Mouse (Mus musculus) R1 (cell line): ENCODE data around the gene Mipep.
A peak's percentile ranks its signal among the peaks of the same experiment; 100 is the strongest.

Source experiments
- DNase-seq: peaks from one replicate; pipeline ENCODE4 v3.0.0-alpha.2; 2018; ENCODE audit warnings: low read depth, low spot score

Gene Mipep

DNA sequence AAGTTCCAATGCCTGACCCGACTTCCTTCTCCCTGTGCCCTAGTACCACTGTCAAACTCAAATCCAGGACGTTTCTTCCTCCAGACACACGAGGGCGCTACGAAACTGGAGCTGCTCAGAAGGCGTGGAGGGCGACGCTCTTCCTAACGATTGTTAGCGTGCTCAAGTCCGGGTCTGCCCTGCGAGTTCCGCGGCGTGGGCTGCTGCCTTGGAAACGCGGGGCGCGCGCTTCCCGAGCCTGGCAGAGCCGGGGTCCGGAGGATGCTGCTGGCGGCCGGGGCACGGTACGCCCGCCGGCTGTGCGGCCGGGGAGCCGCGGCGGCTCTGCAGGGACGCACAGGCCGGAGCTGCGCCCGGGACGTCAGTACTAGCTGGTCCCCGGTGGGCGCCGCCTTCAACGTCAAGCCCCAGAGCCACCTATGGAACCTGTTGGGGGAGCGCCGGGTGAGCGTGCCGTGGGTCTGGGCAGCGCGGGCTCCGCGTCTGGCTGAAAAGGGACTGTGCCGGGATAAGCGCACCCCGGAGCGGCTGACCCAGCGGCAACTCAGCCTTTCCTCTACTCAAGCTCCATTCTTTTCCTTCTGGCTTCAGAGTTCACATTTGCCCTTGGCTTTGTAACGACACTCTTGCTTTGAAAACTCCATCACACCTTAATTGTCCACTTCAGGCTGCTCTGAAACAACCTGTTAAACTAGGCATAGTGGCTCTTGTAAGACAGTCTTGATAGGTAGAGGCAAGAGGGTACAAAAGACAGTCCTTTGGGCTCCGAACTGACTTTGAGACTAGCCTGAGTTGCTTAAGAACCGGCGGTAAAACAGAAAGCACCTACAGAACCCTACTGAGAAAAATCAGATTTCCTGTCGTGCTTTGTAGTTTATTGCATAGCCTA lies at the start of gene Mipep:
TSS of gene Mipep (plus strand) at position 147 of the 889 bp plus-strand sequence.
- peak; percentile 96 for DNase-seq

DNA sequence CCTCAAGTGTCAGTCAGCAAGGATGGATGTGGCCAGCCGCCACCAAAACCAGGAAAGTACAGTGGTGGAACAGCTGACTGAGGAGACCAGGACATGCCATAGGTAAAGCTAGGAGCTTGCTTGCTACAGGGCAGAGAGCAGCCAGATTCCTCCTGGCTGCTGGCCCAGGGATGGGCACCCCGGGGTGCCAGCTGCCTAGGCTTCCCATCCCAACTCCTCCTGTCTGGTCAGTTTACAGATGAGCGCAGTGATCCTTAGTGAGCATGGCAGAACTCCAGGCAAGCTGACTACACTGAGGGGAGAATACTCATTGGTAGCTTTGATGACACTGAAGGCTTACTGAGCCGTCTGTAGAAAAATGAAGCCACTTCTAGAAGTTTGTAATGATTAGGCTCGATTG lies 49.2 kb upstream of the Mipep start:
- no peak for DNase-seq

- no peak for DNase-seq
Observed at GRCm38 (mm10) chr14:60735848-60736547, 48.4 kb upstream of the Mipep start.

DNA sequence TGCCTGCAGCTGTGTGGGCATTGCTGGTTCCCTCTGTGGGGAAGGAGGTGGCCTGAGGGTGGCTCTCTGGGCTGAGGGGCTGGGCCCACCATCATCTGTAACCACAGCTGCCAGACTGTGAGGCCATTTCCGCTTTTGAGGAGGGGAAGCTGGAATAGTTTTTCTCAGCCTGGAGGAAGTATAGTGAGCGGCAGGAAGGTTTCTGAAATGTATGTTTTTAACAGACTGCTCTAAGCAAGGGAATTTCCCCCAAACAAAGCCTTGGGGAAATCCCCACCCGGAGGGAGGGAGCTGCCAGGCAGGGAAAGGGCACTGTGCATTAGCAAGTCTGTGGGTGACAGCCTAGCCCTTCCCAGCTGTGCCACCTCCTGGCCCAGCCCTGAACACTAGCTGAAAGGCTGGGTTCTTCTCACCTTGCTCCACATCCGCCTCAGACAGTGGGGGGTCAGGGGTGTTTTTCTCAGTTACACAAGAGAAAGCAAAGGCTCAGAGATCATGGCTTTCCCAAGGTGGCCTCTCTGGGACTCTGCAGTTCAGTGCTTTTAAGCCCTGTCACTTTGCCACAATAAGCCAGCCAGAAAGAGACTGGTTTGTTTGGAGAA lies 47.7 kb upstream of the Mipep start:
- peak; percentile 93 for DNase-seq

GRCm38 (mm10) chr14:60737202-60737611 lies 47.2 kb upstream of the Mipep start:
- DNase-seq: no peak

GRCm38 (mm10) chr14:60738434-60738938 lies 45.9 kb upstream of the Mipep start:
- DNase-seq: no peak

DNA sequence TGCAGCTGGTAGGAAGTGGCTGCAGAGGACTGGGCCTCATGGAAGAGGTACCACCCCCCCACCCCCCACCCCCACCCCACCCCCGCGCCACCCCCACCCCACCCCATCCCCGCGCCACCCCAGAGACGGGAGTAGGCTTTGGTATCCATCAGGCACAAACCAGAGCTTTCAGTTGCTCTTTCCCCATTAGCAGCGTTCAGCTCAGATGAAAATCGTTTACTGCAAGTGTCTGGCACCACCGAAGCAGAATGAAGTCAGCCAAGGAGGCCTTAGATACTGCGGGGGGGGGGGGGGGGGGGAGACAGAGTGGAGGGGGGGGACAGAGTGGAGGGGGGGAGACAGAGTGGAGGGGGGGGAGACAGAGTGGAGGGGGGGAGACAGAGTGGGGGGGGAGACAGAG lies 45.2 kb upstream of the Mipep start:
- no peak for DNase-seq

DNA sequence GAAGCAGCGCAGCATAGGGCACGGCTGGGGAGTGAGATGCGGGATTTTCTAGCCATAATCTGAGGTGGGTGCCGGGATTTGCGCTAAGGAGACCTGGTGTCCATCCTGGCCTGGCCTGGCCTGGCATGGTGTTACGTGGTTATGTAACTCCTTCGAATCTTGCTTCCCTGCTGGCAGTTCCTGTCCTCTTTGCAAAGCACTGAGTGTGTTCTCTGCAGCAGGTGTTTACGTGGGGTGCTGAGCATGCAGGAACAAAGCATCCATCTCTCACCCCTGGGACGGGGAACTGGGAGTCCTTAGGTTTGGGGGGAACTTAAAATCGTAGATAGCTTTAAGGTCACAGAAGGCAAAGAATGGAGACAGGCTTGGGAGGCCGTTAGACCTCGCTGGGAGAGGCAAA lies 44.8 kb upstream of the Mipep start:
- no peak for DNase-seq

DNA sequence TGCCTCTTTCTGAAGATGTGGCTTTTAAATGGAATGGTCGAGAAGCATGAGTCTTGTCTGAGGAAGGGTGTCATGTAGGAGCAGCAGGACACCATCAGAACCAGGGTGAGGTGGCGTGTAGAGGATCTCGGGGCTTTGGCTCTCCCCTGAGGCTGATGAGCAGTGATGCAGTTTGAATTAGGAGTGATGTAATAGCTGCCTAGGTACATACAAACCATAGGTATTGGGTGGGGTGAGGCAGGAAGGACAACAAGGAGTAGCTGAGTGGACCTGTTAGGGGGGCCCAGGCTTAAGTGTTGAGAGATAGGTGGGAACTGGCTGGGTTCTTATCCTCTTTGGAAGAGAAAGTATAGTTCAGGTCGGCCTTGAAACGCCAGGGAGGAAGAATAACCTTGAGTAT lies 43.9 kb upstream of the Mipep start:
- no peak for DNase-seq

GRCm38 (mm10) chr14:60741033-60741432 lies 43.3 kb upstream of the Mipep start:
- no peak for DNase-seq

DNA sequence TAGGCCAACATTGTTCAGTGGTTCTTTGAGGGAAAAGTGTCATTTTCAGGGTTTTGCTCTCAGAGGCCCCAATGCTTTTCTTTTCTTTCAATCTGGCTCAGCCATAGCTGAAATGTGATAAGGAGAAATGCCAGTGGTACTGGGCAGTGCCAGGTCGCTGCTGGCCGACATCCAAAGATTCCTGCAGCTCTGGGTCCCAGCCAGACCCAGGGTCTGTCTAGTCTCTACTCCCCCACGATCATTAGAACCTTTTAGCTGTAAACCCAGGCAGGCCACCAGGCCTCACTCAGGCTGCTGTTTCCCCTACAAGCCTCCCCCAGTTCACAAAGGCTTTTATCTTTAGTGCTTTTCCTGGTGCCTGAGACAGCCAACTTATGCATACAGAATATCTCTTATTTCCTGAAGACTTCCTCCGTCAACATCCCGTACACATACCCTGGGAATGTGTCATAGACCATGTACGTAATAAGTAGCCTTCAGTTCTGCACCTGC lies 42.8 kb upstream of the Mipep start:
- no peak for DNase-seq

DNA sequence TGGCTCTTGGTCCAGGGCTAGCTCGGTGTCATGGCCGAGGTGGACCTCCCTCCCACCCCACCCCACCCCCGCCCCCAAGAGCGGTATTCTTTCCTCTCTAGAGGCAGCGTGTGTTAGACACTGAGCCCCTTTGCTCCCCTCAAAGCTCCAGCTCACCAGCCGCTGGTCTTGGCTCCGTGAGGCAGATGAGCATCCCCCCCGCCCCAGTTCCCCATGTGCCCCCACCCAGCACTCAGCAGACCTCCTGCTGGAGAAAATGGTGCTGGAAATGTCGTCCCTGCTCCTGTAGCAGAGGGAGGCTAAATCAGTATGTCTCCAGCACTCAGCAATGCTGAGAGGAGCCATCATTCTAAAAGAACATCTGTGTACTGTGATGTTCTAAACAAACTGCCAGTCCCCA lies 40.7 kb upstream of the Mipep start:
- no peak for DNase-seq

DNA sequence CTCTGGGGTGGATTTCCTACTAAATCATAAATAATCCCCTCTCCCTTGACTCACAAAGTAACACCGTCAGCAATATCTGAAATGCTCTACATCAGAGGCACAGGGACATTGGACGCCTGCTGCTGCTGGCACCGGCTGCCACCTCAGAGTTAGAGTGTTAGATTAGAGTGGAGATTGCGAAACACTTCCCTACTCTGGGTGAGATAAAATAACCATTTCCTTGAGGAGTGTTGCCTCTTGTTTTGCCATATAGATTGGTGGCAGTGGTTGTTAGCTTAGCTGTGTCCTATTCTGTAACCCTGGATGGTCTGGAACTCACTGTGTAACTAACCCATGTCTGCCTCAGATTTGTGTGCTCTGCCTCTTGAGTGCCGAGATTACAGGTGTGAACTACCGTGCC lies 39.2 kb upstream of the Mipep start:
- DNase-seq: no peak

GRCm38 (mm10) chr14:60746141-60746540 lies 38.2 kb upstream of the Mipep start:
- DNase-seq: no peak

- DNase-seq: no peak
Observed at GRCm38 (mm10) chr14:60747154-60747870, 37.1 kb upstream of the Mipep start.

DNA sequence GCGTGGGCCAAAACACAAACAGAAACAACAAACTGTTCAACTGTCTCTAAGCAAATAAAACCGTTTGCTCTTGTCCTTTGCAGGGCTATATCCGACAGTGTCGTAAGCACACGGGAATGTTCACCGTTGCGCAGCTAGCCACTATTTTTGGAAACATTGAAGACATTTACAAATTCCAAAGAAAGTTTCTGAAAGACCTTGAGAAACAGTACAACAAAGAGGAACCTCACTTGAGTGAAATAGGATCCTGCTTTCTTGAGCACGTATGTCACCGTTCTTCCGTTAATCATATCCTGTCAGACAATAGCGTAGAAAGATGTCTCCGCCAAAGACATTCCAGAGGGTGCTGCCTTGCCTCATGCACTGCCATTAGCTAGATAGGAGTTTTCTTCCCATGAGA lies 34.5 kb upstream of the Mipep start:
- DNase-seq: peak; percentile 56

- DNase-seq: peak; percentile 47
Observed at GRCm38 (mm10) chr14:60751581-60751980, 32.8 kb upstream of the Mipep start.

DNA sequence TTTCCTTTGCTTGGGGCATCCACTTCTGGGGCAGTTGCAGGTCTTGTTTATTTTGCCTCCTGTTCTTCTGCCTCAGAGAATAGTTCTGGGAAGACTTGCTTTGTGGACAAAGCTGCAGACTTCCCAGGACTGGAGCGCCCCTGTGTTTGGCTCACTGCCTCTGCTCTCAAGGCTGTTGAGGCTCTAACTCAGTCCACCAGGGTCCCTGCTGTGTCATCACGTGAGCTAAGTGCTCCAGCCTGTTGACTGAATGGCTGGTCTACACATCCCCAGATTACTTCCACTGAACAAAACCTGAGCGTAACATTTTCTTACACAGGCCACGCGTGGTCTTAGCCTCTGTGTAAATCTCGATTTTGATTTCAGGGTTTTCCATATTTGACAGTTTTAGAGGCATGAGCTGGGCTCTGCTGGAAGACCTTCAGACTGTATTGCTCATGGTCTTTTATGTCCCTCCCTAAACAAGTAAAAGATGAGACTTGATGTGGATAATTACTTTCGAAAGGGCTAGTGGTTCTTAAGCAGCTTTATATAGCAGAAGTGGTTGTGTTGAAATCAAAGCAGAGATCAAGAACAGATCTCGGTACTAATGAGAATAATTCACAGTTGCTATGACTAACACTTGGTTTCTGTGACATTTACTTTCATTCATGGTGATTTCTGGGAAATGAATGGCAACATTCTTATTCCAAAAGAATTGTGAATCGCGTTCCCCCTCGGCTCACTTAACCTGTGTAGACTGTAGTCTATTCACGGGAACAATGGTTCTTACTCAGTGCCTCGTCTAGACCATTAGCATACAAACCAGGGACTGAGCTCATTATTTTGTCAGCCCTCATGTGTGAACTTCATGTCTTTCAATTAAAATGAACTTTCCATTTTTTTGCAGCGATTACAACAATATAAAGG lies 31.2 kb upstream of the Mipep start:
- peak; percentile 64 for DNase-seq

- DNase-seq: peak; percentile 34
Observed at GRCm38 (mm10) chr14:60753801-60754126, 30.6 kb upstream of the Mipep start.

DNA sequence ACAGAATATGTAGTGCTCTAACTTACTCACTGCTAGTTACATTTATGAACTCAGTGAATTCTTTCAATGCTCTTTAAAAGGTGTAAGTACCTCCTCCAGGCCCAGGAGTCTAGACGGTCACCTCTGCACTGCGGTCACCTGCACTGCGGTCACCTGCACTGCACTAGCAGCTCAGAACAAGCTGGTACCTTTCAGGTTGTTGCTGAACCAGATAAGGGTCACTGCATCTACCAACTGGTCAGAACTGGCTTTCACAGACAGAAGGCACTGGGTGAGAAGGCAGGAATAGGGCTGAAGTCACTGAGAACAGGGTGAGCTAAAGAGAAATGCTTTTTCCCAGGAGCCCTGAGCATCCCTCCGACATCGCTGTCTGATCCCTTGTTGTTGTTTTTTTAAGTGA lies 29.7 kb upstream of the Mipep start:
- DNase-seq: no peak

DNA sequence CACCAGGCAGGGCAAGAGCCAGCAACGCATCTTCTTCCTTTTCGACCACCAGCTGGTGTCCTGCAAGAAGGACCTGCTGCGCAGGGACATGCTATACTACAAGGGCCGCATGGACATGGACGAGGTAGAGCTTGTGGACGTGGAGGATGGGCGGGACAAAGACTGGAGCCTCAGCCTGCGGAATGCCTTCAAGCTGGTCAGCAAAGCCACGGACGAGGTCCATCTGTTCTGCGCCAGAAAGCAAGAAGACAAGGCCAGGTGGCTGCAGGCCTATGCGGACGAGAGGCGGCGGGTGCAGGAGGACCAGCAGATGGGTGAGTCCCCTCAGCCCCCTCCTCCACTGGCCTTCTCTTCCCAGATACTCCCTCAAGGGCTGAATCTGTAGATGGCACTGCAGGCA lies 28.1 kb upstream of the Mipep start:
- no peak for DNase-seq
